Mouse (Mus musculus) lung, postnatal 0 days (tissue): ENCODE results near the gene Hoxa1.

ENCODE experiments used
- CTCF ChIP-seq: IDR thresholded peaks from 2 replicates; pipeline ENCODE4 v1.5.1; 2016; ENCODE audit warnings: antibody characterized with exemption, mild to moderate bottlenecking
- EP300 ChIP-seq: IDR thresholded peaks from 2 replicates; pipeline ENCODE4 v1.6.1; 2016; ENCODE audit warnings: antibody characterized with exemption, mild to moderate bottlenecking, control low read depth

DNA sequence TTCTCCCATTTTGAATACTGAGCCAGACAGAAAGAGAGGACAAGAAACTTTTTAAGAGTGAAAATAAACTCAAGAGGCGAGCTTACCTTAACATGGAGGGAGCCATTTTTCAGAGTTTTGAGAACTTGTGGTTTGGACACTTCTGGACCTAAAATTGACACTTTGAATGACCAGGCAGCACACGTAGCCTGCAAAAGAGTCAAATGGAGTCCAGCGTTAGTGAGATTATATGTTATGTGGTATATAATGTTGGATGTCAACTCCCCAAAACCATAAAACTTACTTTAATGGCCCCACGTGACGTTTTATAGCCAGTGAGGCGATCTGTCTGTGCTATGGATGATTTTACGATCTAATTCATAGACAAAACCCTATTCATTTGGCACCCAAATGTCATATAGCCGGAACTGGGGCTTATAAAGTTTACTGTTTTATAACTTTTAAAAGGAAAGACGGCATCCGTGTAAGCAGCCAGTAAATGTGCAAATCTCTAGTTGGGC lies 42.7 kb upstream of the Hoxa1 start:
- TF ChIP-seq CTCF, result no peak
- TF ChIP-seq EP300, result no peak
